Mouse (Mus musculus) gastrocnemius, postnatal 14 days (tissue): ENCODE results near the gene Ppp2r5a. TPM values are rescaled to one million over a fixed set of nuclear protein-coding genes. Genes with fewer than 3 reads are reported as not detected.
A peak's percentile ranks its signal among the peaks of the same experiment; 100 is the strongest.

Source experiments
- DNase-seq: peaks from one replicate; pipeline ENCODE4 v3.0.0; 2021; ENCODE audit warnings: mixed read lengths
- intact Hi-C: fragments of 180-260 bp; cut with DNase I; formaldehyde crosslinking; loops from one replicate; pipeline ENCODE4 v1.15.1; 2025; ENCODE audit warnings: low total_unique reads
- total RNA-seq, 2 experiments: library from RNA; stranded (reverse); gene quantifications; 2 replicates each; pipeline ENCODE4 v1.2.3; 2021

Gene Ppp2r5a
- total RNA-seq, 2 experiments from 2014 or later = 63.0 to 67.2 TPM

DNA sequence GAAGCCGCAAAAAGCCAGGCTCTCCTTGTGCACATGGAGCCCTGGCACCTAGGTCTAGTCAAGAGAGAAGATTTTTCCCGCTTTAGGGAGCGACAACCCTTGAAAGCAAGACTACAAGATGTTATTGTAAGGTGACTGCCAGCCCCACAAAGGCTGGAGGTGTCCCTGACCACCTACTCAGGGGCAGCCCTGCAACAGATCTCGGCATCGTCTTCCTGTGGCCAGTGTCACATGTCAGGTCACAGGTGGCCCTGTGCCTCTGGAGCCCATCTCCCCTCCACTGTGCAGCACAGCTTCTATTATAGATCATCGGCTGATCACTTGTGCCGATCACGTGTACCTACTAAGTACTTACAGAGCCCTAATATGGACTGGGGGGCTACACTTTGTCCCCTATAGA, 55.5 kb downstream of the Ppp2r5a start:
- intact Hi-C loops = no loop called here

GRCm38 (mm10) chr1:191340530-191340929, 62.5 kb downstream of the Ppp2r5a start:
- intact Hi-C loops = no loop called here

More for the DNA sequence above, 55.5 kb downstream of the Ppp2r5a start:
- DNase-seq = no peak

GRCm38 (mm10) chr1:191339876-191340275, 63.2 kb downstream of the Ppp2r5a start:
- DNase-seq = no peak
- intact Hi-C loops = no loop called here

More at GRCm38 (mm10) chr1:191340530-191340929, 62.5 kb downstream of the Ppp2r5a start:
- DNase-seq = peak; percentile 24

GRCm38 (mm10) chr1:191334500-191334899, 68.6 kb downstream of the Ppp2r5a start:
- intact Hi-C loops = no loop called here
- no peak for DNase-seq

- intact Hi-C loops = no loop called here
- DNase-seq = no peak
These were observed 72.7 kb downstream of the Ppp2r5a start for GRCm38 (mm10) chr1:191330356-191330755.

- no peak for DNase-seq
- intact Hi-C loops = no loop called here
These were observed 75.0 kb downstream of the Ppp2r5a start for GRCm38 (mm10) chr1:191328019-191328441.

- intact Hi-C loops = no loop called here
- DNase-seq = no peak
These were observed 75.8 kb downstream of the Ppp2r5a start for GRCm38 (mm10) chr1:191327258-191327657.

DNA sequence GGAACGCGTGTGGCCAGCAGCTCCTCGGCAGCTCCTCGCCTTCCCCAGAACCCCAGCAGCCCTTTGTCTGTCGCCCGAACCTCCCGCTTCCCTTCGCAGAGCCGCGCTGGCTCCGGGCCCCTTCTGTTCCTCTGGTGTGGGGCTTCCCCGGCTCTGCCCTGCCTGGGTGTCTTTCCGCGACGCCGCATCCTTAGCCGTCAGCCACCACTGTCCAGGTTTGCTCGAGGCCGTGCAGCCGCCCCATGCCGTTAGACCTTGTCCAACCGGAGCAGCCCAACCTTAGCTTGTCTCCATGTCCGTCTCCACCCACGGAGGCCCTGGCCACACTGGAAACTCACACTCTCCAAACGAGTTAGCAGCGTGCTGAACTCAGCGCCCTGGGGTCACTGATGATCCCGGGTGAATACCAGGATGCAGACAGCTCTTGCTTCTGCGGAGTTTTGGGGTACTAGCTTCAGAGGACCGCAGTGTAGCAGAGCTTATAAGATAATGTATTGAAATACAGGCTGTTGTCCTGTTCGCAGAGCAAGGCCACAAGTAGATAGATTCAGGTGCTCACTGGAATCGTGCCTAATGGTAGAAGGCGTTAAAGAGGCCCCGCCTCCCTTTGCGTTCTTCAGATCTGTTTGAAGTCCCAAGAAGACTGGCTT, 76.7 kb downstream of the Ppp2r5a start:
- peak; percentile 42 for DNase-seq
- intact Hi-C loops = no loop called here

DNA sequence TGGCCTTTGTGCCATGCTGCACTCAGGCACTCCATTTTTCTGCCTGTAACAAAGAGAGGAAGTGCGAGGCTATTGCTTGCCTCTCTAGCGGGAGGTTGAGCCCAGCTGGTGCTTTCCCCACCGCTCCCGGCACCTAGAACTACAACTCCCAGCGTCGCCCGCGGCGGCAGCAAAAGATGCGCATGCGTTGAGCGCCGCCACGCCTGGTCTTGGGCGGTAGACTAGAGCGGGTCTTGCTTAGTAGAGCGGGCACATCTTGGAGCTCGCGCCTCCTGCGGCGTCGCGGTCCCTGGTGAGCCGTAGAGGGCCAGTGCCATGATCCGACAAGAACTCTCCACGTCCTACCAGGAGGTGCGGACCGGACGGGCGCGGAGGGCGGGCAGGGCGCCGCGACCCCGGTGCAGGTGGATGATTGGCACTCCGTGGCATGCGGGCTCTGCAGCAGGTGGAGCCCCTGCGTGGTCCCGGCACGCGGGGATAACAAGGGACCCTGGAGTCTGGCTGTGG, 77.3 kb downstream of the Ppp2r5a start, which contains the start of gene Tmem206:
TSS of gene Tmem206 (plus strand) at position 187 of the 507 bp plus-strand sequence.
- intact Hi-C loops = no loop called here
- peak; percentile 93 for DNase-seq

- intact Hi-C loops = no loop called here
- DNase-seq = no peak
These were observed 78.1 kb downstream of the Ppp2r5a start for GRCm38 (mm10) chr1:191324733-191325590.

GRCm38 (mm10) chr1:191323381-191323780, 79.7 kb downstream of the Ppp2r5a start:
- intact Hi-C loops = no loop called here

GRCm38 (mm10) chr1:191318686-191319085, 84.4 kb downstream of the Ppp2r5a start:
- DNase-seq = no peak
- intact Hi-C loops = loop anchor here (10.0 kb wide), 1 partner anchor 246 kb away; no protein-coding TSS in a partner anchor

More at GRCm38 (mm10) chr1:191323381-191323780, 79.7 kb downstream of the Ppp2r5a start:
- no peak for DNase-seq

DNA sequence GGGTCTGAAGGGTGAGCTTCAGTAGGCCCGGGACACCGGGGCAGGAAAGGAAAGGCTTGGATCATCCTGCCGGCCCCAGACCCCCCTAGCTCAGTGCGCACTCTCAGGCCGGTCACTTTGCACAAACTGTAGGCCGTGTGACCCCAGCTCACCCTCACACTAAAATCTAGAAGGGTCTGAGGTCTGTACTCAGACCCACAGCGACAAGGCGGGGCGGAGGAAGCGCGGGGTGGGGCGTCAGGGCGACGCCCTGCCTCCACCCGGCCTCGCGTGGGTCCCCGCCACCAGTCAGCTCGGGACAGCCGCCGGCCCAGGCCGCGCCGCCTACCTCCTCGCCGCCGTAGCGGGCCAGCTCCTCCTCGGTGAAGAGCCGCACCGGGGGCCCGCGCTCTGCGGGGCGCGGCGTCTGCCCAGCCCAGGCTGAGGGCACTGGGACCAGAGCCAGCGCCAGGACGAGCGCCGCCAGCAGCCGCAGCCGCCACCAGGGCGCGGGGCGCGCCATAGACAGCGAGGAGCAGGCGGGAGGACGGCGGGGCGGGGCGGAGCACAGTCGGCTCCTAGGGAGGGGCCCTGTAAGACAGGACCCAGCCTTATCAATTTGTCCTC, 85.4 kb downstream of the Ppp2r5a start, which contains the start of gene Nenf:
TSS of gene Nenf (minus strand) at position 604 of the 606 bp plus-strand sequence.
- DNase-seq = peak; percentile 82
- intact Hi-C loops = loop anchor here (10.0 kb wide), 1 partner anchor 247 kb away; no protein-coding TSS in a partner anchor

- intact Hi-C loops = loop anchor here (10.0 kb wide), 1 partner anchor 248 kb away; no protein-coding TSS in a partner anchor
- DNase-seq = no peak
These were observed 86.3 kb downstream of the Ppp2r5a start for GRCm38 (mm10) chr1:191316818-191317217.

GRCm38 (mm10) chr1:191313926-191314325, 89.1 kb downstream of the Ppp2r5a start:
- intact Hi-C loops = loop anchor here (10.0 kb wide), 1 partner anchor 251 kb away; no protein-coding TSS in a partner anchor
- DNase-seq = no peak

- intact Hi-C loops = loop anchor here (10.0 kb wide), 1 partner anchor 252 kb away; no protein-coding TSS in a partner anchor
- no peak for DNase-seq
These were observed 89.9 kb downstream of the Ppp2r5a start for GRCm38 (mm10) chr1:191313158-191313557.

GRCm38 (mm10) chr1:191312513-191312941, 90.5 kb downstream of the Ppp2r5a start:
- DNase-seq = peak; percentile 79
- intact Hi-C loops = loop anchor here (10.0 kb wide), 1 partner anchor 252 kb away; no protein-coding TSS in a partner anchor

DNA sequence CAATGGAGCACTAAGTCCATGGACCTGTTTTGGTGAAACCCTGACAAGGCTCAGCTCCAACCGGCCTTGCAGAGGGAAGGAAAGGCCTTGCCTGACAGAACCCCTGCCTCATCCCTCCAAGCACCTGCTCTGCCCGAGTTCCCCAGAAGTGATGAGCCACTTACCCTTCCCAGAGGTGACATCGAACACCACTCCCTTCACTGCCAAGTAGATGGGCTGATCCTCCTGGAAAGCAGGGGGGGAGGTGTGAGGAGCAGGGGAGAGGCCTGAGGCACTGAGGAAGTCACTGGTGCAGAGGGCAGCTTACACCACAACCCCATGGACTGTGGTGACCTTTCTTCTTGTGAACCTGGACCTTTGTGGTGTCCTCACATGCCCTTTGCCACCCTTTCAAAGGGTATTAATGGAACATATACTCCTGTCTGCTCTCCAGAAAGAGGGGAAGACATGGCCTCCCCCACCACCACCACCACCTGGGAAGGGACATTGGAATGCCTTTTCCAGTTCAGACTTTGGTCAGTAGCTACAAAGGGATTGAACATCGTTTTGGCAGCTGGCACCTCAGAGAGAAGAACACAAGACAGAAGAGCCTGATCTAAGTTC, 91.7 kb downstream of the Ppp2r5a start:
- intact Hi-C loops = loop anchor here (10.0 kb wide), 1 partner anchor 253 kb away; no protein-coding TSS in a partner anchor
- DNase-seq = peak; percentile 25
